Mouse (Mus musculus): ENCODE measurements around the gene Gm21987.
A peak's percentile ranks its signal among the peaks of the same experiment; 100 is the strongest.

Gm21987 gene

GRCm38 (mm10) chr16:38371705-38372296 is 25.0 kb downstream of the Gm21987 start:
- no peak for DNase-seq (ENCODE audit: low read depth)

- no peak for DNase-seq (ENCODE audit: low read depth)
These were observed 26.0 kb downstream of the Gm21987 start for GRCm38 (mm10) chr16:38372876-38373275.

GRCm38 (mm10) chr16:38373439-38373838 is 26.6 kb downstream of the Gm21987 start:
- no peak for DNase-seq (ENCODE audit: low read depth)

GRCm38 (mm10) chr16:38373941-38374340 is 27.1 kb downstream of the Gm21987 start:
- DNase-seq (ENCODE audit: low read depth): no peak

- peak; percentile 28 for DNase-seq (ENCODE audit: low read depth)
These were observed 27.7 kb downstream of the Gm21987 start for GRCm38 (mm10) chr16:38374379-38375140.

GRCm38 (mm10) chr16:38375182-38375581 is 28.3 kb downstream of the Gm21987 start:
- no peak for DNase-seq (ENCODE audit: low read depth)

GRCm38 (mm10) chr16:38376163-38376840 is 29.5 kb downstream of the Gm21987 start:
- DNase-seq (ENCODE audit: low read depth): peak; percentile 65

GRCm38 (mm10) chr16:38376841-38377249 is 30.0 kb downstream of the Gm21987 start:
- no peak for DNase-seq (ENCODE audit: low read depth)

GRCm38 (mm10) chr16:38377546-38377945 is 30.7 kb downstream of the Gm21987 start:
- no peak for DNase-seq (ENCODE audit: low read depth)

- no peak for DNase-seq (ENCODE audit: low read depth)
These were observed 31.8 kb downstream of the Gm21987 start for GRCm38 (mm10) chr16:38378591-38378990.

- no peak for DNase-seq (ENCODE audit: low read depth)
These were observed 32.2 kb downstream of the Gm21987 start for GRCm38 (mm10) chr16:38379088-38379487.

- no peak for DNase-seq (ENCODE audit: low read depth)
These were observed 32.7 kb downstream of the Gm21987 start for GRCm38 (mm10) chr16:38379493-38379892.

- DNase-seq (ENCODE audit: low read depth): no peak
These were observed 33.1 kb downstream of the Gm21987 start for GRCm38 (mm10) chr16:38379926-38380325.

GRCm38 (mm10) chr16:38383683-38384082 is 36.8 kb downstream of the Gm21987 start:
- DNase-seq (ENCODE audit: low read depth): no peak

GRCm38 (mm10) chr16:38385184-38385634 is 38.4 kb downstream of the Gm21987 start:
- no peak for DNase-seq (ENCODE audit: low read depth)

- no peak for DNase-seq (ENCODE audit: low read depth)
These were observed 38.9 kb downstream of the Gm21987 start for GRCm38 (mm10) chr16:38385700-38386099.

GRCm38 (mm10) chr16:38387389-38387788 is 40.5 kb downstream of the Gm21987 start:
- DNase-seq (ENCODE audit: low read depth): no peak

GRCm38 (mm10) chr16:38388757-38389156 is 41.9 kb downstream of the Gm21987 start:
- no peak for DNase-seq (ENCODE audit: low read depth)

GRCm38 (mm10) chr16:38389284-38389893 is 42.5 kb downstream of the Gm21987 start:
- no peak for DNase-seq (ENCODE audit: low read depth)

GRCm38 (mm10) chr16:38390322-38390721 is 43.5 kb downstream of the Gm21987 start:
- DNase-seq (ENCODE audit: low read depth): no peak

GRCm38 (mm10) chr16:38392126-38392894 is 45.5 kb downstream of the Gm21987 start:
- no peak for DNase-seq (ENCODE audit: low read depth)

GRCm38 (mm10) chr16:38394191-38394618 is 47.4 kb downstream of the Gm21987 start:
- no peak for DNase-seq (ENCODE audit: low read depth)

All from naive thymus-derived CD4-positive, alpha-beta T cell, adult 2 months (primary cell).